Mouse (Mus musculus) CH12.LX (cell line): ENCODE data around the gene Uqcc3. TPM values are rescaled to one million over a fixed set of nuclear protein-coding genes. Genes with fewer than 3 reads are reported as not detected.

ENCODE experiments used
- DNase-seq: peaks from one replicate; pipeline ENCODE4 v3.0.0-alpha.2; 2013; ENCODE audit errors: extremely low read depth
- H3K27ac ChIP-seq: 2 replicates; pipeline ENCODE4 v1.5.1; 2012; ENCODE audit warnings: low read depth, mild to moderate bottlenecking, control low read depth, moderate library complexity; ENCODE audit not compliant: insufficient read depth
- H3K27me3 ChIP-seq: replicated peaks from 2 replicates; pipeline ENCODE3; 2012; ENCODE audit warnings: inconsistent platforms
- H3K36me3 ChIP-seq, 2 experiments: replicated peaks in 1 of 2; 2 replicates each; pipeline versions ENCODE3 to v1.6.1; 2012; ENCODE audit warnings: inconsistent platforms in 1 of 2, low read length in 1 of 2, mild to moderate bottlenecking in 1 of 2, mixed read lengths in 1 of 2, moderate library complexity in 1 of 2; ENCODE audit not compliant: control insufficient read depth in 1 of 2, insufficient read depth in 1 of 2
- H3K4me1 ChIP-seq, 2 experiments: 2 replicates each; pipeline ENCODE4 v1.6.1; 2012; ENCODE audit warnings: inconsistent platforms in 1 of 2, moderate library complexity in 1 of 2; ENCODE audit not compliant: insufficient read depth in 2 of 2, control insufficient read depth in 1 of 2
- H3K4me2 ChIP-seq: 2 replicates; pipeline ENCODE4 v1.6.1; 2012; ENCODE audit warnings: low read depth, mild to moderate bottlenecking, control low read depth; ENCODE audit not compliant: poor library complexity, insufficient read depth, severe bottlenecking
- H3K4me3 ChIP-seq, 3 experiments: fragments of 150-350 bp in 1 of 3; sonication (generic) in 1 of 3; replicated peaks in 1 of 3; 2 replicates each; pipeline versions ENCODE3 to v1.5.1; 2011 to 2012; ENCODE audit warnings: low read depth in 2 of 3, low read length in 2 of 3, mild to moderate bottlenecking in 2 of 3, moderate library complexity in 2 of 3, control low read depth in 1 of 3, improper control_type of control experiment in 1 of 3, inconsistent platforms in 1 of 3, mixed read lengths in 1 of 3; ENCODE audit not compliant: poor library complexity in 1 of 3
- H3K79me2 ChIP-seq: replicated peaks from 2 replicates; pipeline ENCODE4 v1.6.1; 2012; ENCODE audit warnings: mild to moderate bottlenecking, moderate library complexity; ENCODE audit not compliant: control insufficient read depth, poor library complexity, insufficient read depth, severe bottlenecking; ENCODE audit errors: extremely low read depth
- H3K9ac ChIP-seq: 2 replicates; pipeline ENCODE4 v1.6.1; 2012; ENCODE audit warnings: low read depth, mild to moderate bottlenecking, control low read depth, moderate library complexity; ENCODE audit not compliant: insufficient read depth
- H3K9me3 ChIP-seq: replicated peaks from 2 replicates; pipeline ENCODE3; 2012; ENCODE audit warnings: low read length, inconsistent platforms, mixed read lengths
- CHD1 ChIP-seq: IDR thresholded peaks from 2 replicates; pipeline ENCODE4 v1.6.1; 2012; ENCODE audit warnings: low read depth, low read length, improper control_type of control experiment, inconsistent platforms
- CTCF ChIP-seq, 2 experiments: IDR thresholded peaks in 1 of 2; conservative IDR thresholded peaks in 1 of 2; 2 replicates each; pipeline ENCODE4 v1.5.1; 2011 to 2012; ENCODE audit warnings: low read depth in 2 of 2, low read length in 2 of 2, improper control_type of control experiment in 1 of 2, inconsistent platforms in 1 of 2, mild to moderate bottlenecking in 1 of 2, moderate library complexity in 1 of 2
- GABPA ChIP-seq: IDR thresholded peaks from 2 replicates; pipeline ENCODE4 v1.6.1; 2012; ENCODE audit warnings: low read depth, low read length, improper control_type of control experiment, inconsistent platforms; ENCODE audit not compliant: insufficient replicate concordance
- HCFC1 ChIP-seq: IDR thresholded peaks from 2 replicates; pipeline ENCODE4 v1.6.1; 2012; ENCODE audit warnings: low read depth, mild to moderate bottlenecking, inconsistent platforms, low read length, improper control_type of control experiment
- IRF4 ChIP-seq: IDR thresholded peaks from 2 replicates; pipeline ENCODE4 v1.6.1; 2014; ENCODE audit warnings: low read depth, mild to moderate bottlenecking, inconsistent platforms, low read length, improper control_type of control experiment
- JUN ChIP-seq: IDR thresholded peaks from 2 replicates; pipeline ENCODE4 v1.6.1; 2011; ENCODE audit warnings: low read depth, mild to moderate bottlenecking, low read length, improper control_type of control experiment, moderate library complexity; ENCODE audit not compliant: insufficient read depth
- MAFK ChIP-seq: IDR thresholded peaks from 2 replicates; pipeline ENCODE4 v1.6.1; 2011; ENCODE audit warnings: low read length, improper control_type of control experiment; ENCODE audit not compliant: insufficient replicate concordance
- MAX ChIP-seq: IDR thresholded peaks from 2 replicates; pipeline ENCODE4 v1.6.1; 2011; ENCODE audit warnings: low read length, improper control_type of control experiment
- MAZ ChIP-seq: IDR thresholded peaks from 2 replicates; pipeline ENCODE4 v1.6.1; 2012; ENCODE audit warnings: low read depth, mild to moderate bottlenecking, inconsistent platforms, low read length, improper control_type of control experiment, moderate library complexity
- MEF2A ChIP-seq: IDR thresholded peaks from 2 replicates; pipeline ENCODE4 v1.6.1; 2014; ENCODE audit warnings: low read depth, mild to moderate bottlenecking, inconsistent platforms, low read length, improper control_type of control experiment, borderline replicate concordance
- MXI1 ChIP-seq: IDR thresholded peaks from 2 replicates; pipeline ENCODE4 v1.6.1; 2011; ENCODE audit warnings: mild to moderate bottlenecking, low read depth, low read length, improper control_type of control experiment
- PAX5 ChIP-seq: IDR thresholded peaks from 2 replicates; pipeline ENCODE4 v1.6.1; 2012; ENCODE audit warnings: low read length, inconsistent platforms, mixed read lengths
- POLR2AphosphoS2 ChIP-seq: IDR thresholded peaks from 2 replicates; pipeline ENCODE4 v1.6.1; 2011; ENCODE audit warnings: low read depth, low read length, improper control_type of control experiment
- RAD21 ChIP-seq: IDR thresholded peaks from 2 replicates; pipeline ENCODE4 v1.6.1; 2011; ENCODE audit warnings: low read depth, mild to moderate bottlenecking, low read length, improper control_type of control experiment, moderate library complexity
- RCOR1 ChIP-seq: conservative IDR thresholded peaks from 2 replicates; pipeline ENCODE4 v1.6.1; 2012; ENCODE audit warnings: low read depth, mild to moderate bottlenecking, inconsistent platforms, low read length, improper control_type of control experiment
- UBTF ChIP-seq: IDR thresholded peaks from 2 replicates; pipeline ENCODE4 v1.6.1; 2012; ENCODE audit warnings: low read depth, mild to moderate bottlenecking, inconsistent platforms, low read length, improper control_type of control experiment, moderate library complexity
- USF1 ChIP-seq: IDR thresholded peaks from 2 replicates; pipeline ENCODE4 v1.6.1; 2014; ENCODE audit warnings: low read depth, mild to moderate bottlenecking, inconsistent platforms, low read length, improper control_type of control experiment
- USF2 ChIP-seq: conservative IDR thresholded peaks from 2 replicates; pipeline ENCODE4 v1.6.1; 2011; ENCODE audit warnings: low read depth, low read length, improper control_type of control experiment
- ZC3H11A ChIP-seq: IDR thresholded peaks from 2 replicates; pipeline ENCODE4 v1.6.1; 2012; ENCODE audit warnings: low read depth, mild to moderate bottlenecking, inconsistent platforms, low read length, improper control_type of control experiment
- ZKSCAN1 ChIP-seq: IDR thresholded peaks from 2 replicates; pipeline ENCODE4 v1.6.1; 2012; ENCODE audit warnings: low read depth, inconsistent platforms, low read length, improper control_type of control experiment, borderline replicate concordance
- ZMIZ1 ChIP-seq: IDR thresholded peaks from 2 replicates; pipeline ENCODE4 v1.6.1; 2012; ENCODE audit warnings: low read depth, mild to moderate bottlenecking, inconsistent platforms, low read length, improper control_type of control experiment
- ZNF384 ChIP-seq: IDR thresholded peaks from 2 replicates; pipeline ENCODE4 v1.6.1; 2012; ENCODE audit warnings: low read depth, low read length, improper control_type of control experiment, inconsistent platforms
- dilution Hi-C: fragments of 300-500 bp; cut with MboI; formaldehyde crosslinking; loops from 2 replicates; pipeline ENCODE4 v1.14.3; 2020; ENCODE audit warnings: low sequenced_read_pairs; ENCODE audit not compliant: extremely low pct_unique_long_range_greater_than_20kb, extremely low pct_ligation_motif_present
- in situ Hi-C: fragments of 300-500 bp; cut with MboI; formaldehyde crosslinking; loops from 3 replicates; pipeline ENCODE4 v1.14.3; 2019; ENCODE audit warnings: low sequenced_read_pairs, low pct_ligation_motif_present, low pct_unique_long_range_greater_than_20kb, mixed read lengths
- polyA plus RNA-seq: library from polyadenylated mRNA; unstranded; fragments of >175 nt; gene quantifications from 2 replicates; pipeline ENCODE4 v1.2.1, GENCODE M21; 2012; ENCODE audit warnings: low read depth; ENCODE audit not compliant: insufficient read length
- total RNA-seq, 2 experiments: library from RNA; depleted of rRNA; stranded (reverse); fragments of 300-350 nt in 1 of 2; fragments of >200 nt in 1 of 2; gene quantifications; 2 replicates each; pipeline ENCODE4 v1.2.3; 2012 to 2014

Gene Uqcc3
- total and polyA plus RNA-seq, 3 experiments = 23.5 to 56.6 (median 42.6) TPM

- Histone ChIP-seq H3K79me2 (no peaks in the 10 kb centered on the region), H3K4me2 (no peak overlapping the region), H3K27ac (no peak overlapping the region), H3K9ac (no peak overlapping the region), H3K36me3 (peaks cover 93 to 98% of the 10 kb centered on the region in 2 experiments), H3K27me3 (no peaks in the 10 kb centered on the region), H3K4me1 (no peaks in the 10 kb centered on the region), H3K4me3 (no peak overlapping the region), H3K9me3 (no peaks in the 10 kb centered on the region)
- no peak for DNase-seq
- dilution Hi-C loops (no loop called here), in situ Hi-C loops (no loop called here)
- TF ChIP-seq POLR2AphosphoS2 (no peak), MAX (no peak), PAX5 (no peak), MEF2A (no peak), ZKSCAN1 (no peak), IRF4 (no peak), MXI1 (no peak)
Observed at GRCm38 (mm10) chr19:8911810-8912209, 31.1 kb upstream of the Uqcc3 start.

GRCm38 (mm10) chr19:8908531-8908930 lies 27.8 kb upstream of the Uqcc3 start:
- DNase-seq = no peak
- peaks cover 10% of the 10 kb centered on the region; the same call in 1 of the 2 replicates for H3K79me2 ChIP-seq
- no peaks in the 10 kb centered on the region for H3K9me3 ChIP-seq
- H3K27ac ChIP-seq = no peak overlapping the region
- TF ChIP-seq MEF2A = no peak
- no peak for TF ChIP-seq USF2
- no peak for TF ChIP-seq ZC3H11A
- TF ChIP-seq CHD1 = no peak
- TF ChIP-seq HCFC1 = no peak
- TF ChIP-seq JUN = no peak
- TF ChIP-seq USF1 = no peak
- no peak for TF ChIP-seq GABPA
- no peak for TF ChIP-seq MAFK
- TF ChIP-seq UBTF = no peak
- no peak for TF ChIP-seq CTCF (conservative IDR thresholded peaks at IDR 0.05 in 1 of 2, IDR thresholded peaks at IDR 0.05 in 1 of 2; ENCODE audit: low read depth in 2 of 2, low read length in 2 of 2)
- TF ChIP-seq ZMIZ1 = no peak
- TF ChIP-seq ZNF384 = no peak
- TF ChIP-seq MAZ = no peak
- no peak for TF ChIP-seq RAD21
- no peak for TF ChIP-seq PAX5
- TF ChIP-seq RCOR1 = no peak
- H3K9ac ChIP-seq = no peak overlapping the region
- H3K4me1 ChIP-seq = no peaks in the 10 kb centered on the region
- H3K27me3 ChIP-seq = no peaks in the 10 kb centered on the region
- no peak overlapping the region for H3K4me3 ChIP-seq
- no peak overlapping the region for H3K4me2 ChIP-seq
- H3K36me3 ChIP-seq = peaks cover 88 to 97% of the 10 kb centered on the region in 2 experiments
- in situ Hi-C loops = no loop called here
- dilution Hi-C loops = no loop called here
